Mouse (Mus musculus): ENCODE results near the gene BC028528. TPM values are rescaled to one million over a fixed set of nuclear protein-coding genes. Genes with fewer than 3 reads are reported as not detected.
"Not testable (repeated sequence)": the region's sequence is repeated elsewhere in the genome, so short reads cannot be mapped to it uniquely, and the experiment has no call there.

Gene BC028528
- polyA plus RNA-seq, 1 experiment from 2014 or later = 18.6 TPM

GRCm38 (mm10) chr3:95905146-95905939, 13.5 kb upstream of the BC028528 start:
- H3K4me2 ChIP-seq = peak overlapping the region; percentile 92
- 0 out of 2 replicates have a peak, but pooled peaks have one; percentile 27 for ATAC-seq (ENCODE audit: insufficient number of reproducible peaks, insufficient read depth, low FRiP score, low TSS enrichment, low read depth)
- H3K9ac ChIP-seq = peak overlapping the region; percentile 67
- peaks cover 43% of the 10 kb centered on the region for H3K4me1 ChIP-seq
- peak overlapping the region; percentile 45 for H3K4me3 ChIP-seq
- H3K27ac ChIP-seq = peak overlapping the region; percentile 24; the same call in 1 of the 2 replicates
- H3K9me3 ChIP-seq = no peaks in the 10 kb centered on the region
- no peaks in the 10 kb centered on the region for H3K36me3 ChIP-seq
- WGBS = under 1% methylated on average over 18 of the region's 18 CpGs
- H3K27me3 ChIP-seq = peaks cover 9% of the 10 kb centered on the region; the same call in 1 of the 2 replicates

DNA sequence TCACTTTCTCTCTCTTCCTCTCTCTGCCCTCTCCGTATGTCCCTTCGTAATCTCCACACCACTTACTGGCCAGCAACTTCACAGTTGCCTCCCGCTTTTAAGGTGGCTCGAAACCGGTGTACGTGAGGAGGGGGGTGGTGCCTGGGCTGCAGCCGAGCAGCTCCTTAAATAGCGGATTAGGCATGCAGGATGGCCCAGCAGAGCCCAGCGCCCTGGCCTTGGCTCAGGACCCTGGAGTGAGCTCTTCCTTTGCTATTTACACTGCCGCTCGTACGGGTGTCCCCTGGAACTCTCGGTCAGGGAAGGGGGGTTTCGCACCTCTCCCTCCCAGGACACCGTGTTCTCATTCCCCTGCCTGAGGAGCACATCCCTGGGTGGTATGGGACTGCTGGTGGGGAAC, 12.8 kb upstream of the BC028528 start, which contains the start of gene Car14:
Gene Car14, minus strand, starts transcription at position 124 of the 400 bp plus-strand sequence.
- H3K9me3 ChIP-seq = no peaks in the 10 kb centered on the region
- H3K27ac ChIP-seq = peak within 1 kb of the TSS; percentile 24
- H3K4me3 ChIP-seq = peak within 1 kb of the TSS; percentile 45
- H3K4me2 ChIP-seq = peak within 1 kb of the TSS; percentile 92
- peaks cover 9% of the 10 kb centered on the region; the same call in 1 of the 2 replicates for H3K27me3 ChIP-seq
- H3K4me1 ChIP-seq = peaks cover 43% of the 10 kb centered on the region
- 0% methylated on average over 15 of the region's 15 CpGs for WGBS
- no peak for ATAC-seq (ENCODE audit: insufficient number of reproducible peaks, insufficient read depth, low FRiP score, low TSS enrichment, low read depth)
- H3K36me3 ChIP-seq = no peaks in the 10 kb centered on the region
- peak within 1 kb of the TSS; percentile 67 for H3K9ac ChIP-seq

DNA sequence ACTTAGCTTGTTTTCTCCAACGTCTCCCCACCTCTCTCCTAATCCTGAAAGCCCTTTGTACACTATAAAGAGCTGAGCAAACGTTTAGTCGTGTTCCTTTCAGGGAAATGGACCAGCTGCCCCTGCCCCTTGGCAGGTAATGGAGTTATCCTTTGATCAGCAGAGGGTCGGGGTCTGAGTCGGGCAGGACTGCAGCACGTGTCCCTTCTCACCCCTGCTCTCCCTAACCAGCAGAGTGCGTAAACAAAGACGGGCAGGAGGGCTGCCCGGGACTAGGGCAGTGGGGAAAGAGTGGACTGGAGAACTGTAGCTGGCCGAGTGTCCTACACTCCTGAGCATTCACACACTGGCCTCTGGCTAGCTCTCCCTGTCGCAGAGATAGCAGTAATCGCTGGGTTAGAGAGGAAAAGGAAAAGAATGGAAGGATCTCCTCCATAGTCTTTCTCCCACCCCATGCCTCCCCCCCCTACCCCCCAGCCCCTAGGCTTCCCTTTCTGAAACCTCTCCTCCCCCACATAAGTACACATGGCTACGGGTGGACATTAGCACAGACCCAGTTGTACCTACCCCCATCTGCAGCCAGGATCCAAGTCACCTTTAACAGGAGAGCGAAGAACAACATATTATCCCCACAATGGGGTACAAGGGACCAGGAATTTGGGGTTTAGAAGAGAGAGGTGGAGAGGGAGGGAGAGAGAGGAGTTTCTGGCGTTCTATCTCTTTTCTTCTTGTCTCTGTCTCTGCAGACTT, 12.1 kb upstream of the BC028528 start:
- no peak for ATAC-seq (ENCODE audit: insufficient number of reproducible peaks, insufficient read depth, low FRiP score, low TSS enrichment, low read depth)
- Histone ChIP-seq H3K9me3 (no peaks in the 10 kb centered on the region), H3K27ac (peak overlapping the region; percentile 24), H3K27me3 (peaks cover 9% of the 10 kb centered on the region; the same call in 1 of the 2 replicates), H3K4me1 (peaks cover 43% of the 10 kb centered on the region), H3K36me3 (no peaks in the 10 kb centered on the region), H3K9ac (peak overlapping the region; percentile 67), H3K4me3 (peak overlapping the region; percentile 45), H3K4me2 (peak overlapping the region; percentile 92)
- 4% methylated on average over 15 of the region's 15 CpGs for WGBS

DNA sequence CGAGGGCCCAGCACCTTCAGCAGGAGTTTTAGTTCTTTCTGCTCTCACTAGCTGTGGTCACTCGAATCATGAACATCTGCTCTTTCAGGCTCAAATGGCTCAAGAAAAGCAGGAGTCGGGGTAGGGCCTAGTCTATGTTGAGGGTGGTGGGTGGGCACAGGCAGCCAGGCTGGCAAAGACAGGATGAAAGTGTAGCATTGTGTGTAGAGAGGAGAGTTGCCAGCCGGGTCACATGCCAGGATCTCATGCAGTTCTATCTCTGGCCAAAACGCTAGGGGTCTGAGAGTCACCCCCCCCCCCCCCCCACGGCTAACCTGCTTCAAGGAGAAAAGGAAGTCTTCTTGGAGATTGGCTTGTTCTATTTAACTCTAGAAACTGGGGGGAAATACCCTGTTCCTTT, 10.8 kb upstream of the BC028528 start:
- Histone ChIP-seq H3K9ac (no peak overlapping the region), H3K36me3 (peaks cover 4% of the 10 kb centered on the region; the same call in 1 of the 2 replicates), H3K4me2 (peak overlapping the region; percentile 92), H3K4me1 (peaks cover 43% of the 10 kb centered on the region), H3K27me3 (peaks cover 9% of the 10 kb centered on the region; the same call in 1 of the 2 replicates), H3K27ac (no peak overlapping the region), H3K9me3 (no peaks in the 10 kb centered on the region), H3K4me3 (no peak overlapping the region)
- ATAC-seq (ENCODE audit: insufficient number of reproducible peaks, insufficient read depth, low FRiP score, low TSS enrichment, low read depth) = no peak
- WGBS = 38% methylated on average over 6 of the region's 6 CpGs

DNA sequence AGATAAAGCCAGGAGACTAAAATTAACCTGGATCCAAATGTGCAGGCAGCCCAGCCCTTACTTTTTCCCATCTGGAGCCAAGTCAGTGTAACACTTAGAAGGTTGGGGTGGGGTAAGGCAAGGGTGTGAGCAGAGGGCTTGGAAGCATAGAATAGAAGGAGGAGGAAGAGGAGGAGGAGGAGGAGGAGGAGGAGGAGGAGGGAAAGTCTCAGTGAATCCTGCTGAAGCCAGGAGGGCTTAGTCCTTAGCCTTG, 10.5 kb upstream of the BC028528 start:
- ATAC-seq (ENCODE audit: insufficient number of reproducible peaks, insufficient read depth, low FRiP score, low TSS enrichment, low read depth) = no peak
- H3K27ac ChIP-seq = no peak overlapping the region
- H3K4me3 ChIP-seq = no peak overlapping the region
- peaks cover 9% of the 10 kb centered on the region; the same call in 1 of the 2 replicates for H3K27me3 ChIP-seq
- H3K36me3 ChIP-seq = peaks cover 4% of the 10 kb centered on the region; the same call in 1 of the 2 replicates
- peak overlapping the region; percentile 92; the same call in 1 of the 2 replicates for H3K4me2 ChIP-seq
- H3K9me3 ChIP-seq = no peaks in the 10 kb centered on the region
- peaks cover 42% of the 10 kb centered on the region for H3K4me1 ChIP-seq
- 0 out of 2 replicates have a peak overlapping the region, but pooled peaks have one; percentile 33 for H3K9ac ChIP-seq

- H3K27me3 ChIP-seq = peaks cover 9% of the 10 kb centered on the region; the same call in 1 of the 2 replicates
- peaks cover 4% of the 10 kb centered on the region; the same call in 1 of the 2 replicates for H3K36me3 ChIP-seq
- H3K4me1 ChIP-seq = peaks cover 38% of the 10 kb centered on the region
- H3K4me2 ChIP-seq = 0 out of 2 replicates have a peak overlapping the region, but pooled peaks have one; percentile 18
- WGBS = 56% methylated on average over 9 of the region's 9 CpGs
- peak overlapping the region; percentile 33; the same call in 1 of the 2 replicates for H3K9ac ChIP-seq
- H3K27ac ChIP-seq = no peak overlapping the region
- H3K4me3 ChIP-seq = no peak overlapping the region
- H3K9me3 ChIP-seq = no peaks in the 10 kb centered on the region
- no peak for ATAC-seq (ENCODE audit: insufficient number of reproducible peaks, insufficient read depth, low FRiP score, low TSS enrichment, low read depth)
Observed at GRCm38 (mm10) chr3:95901616-95902372, 10.0 kb upstream of the BC028528 start.

DNA sequence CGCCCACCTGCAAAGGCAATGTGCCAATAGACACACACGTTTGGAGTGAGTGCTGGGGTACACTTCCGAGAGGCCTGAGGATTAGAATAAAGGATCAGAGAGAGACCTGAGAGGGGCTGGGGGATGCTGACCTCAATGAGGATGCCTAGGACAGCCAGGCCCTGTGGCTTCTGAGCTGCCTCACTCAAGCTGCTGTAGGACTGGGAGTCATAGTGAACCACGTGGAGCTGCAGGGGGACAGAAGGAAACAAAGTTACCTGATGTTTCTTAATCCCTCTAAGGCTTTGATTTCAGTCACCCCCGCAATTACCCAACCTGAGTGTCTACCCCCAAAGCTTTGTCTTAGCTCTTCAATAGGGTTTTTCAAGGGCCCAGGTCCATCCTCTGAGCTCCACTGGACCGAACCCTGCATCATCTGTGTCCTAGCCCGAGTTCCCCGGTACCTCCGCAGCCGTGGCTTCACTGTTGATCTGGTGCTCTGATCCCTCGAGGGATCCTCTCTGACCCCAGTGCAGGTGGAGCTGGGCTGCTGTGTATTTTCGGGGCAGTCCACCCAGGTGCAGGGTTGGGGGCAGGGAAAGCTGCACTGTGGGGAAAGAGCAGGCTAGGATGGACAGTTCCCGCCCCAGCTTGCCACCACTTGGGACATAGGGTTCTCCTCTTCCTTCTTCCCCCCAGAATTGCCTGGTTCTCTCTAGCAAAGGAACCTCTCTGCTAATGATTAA, 8.2 kb upstream of the BC028528 start:
- Histone ChIP-seq H3K4me2 (no peak overlapping the region), H3K27me3 (peaks cover 9% of the 10 kb centered on the region; the same call in 1 of the 2 replicates), H3K4me1 (peaks cover 26% of the 10 kb centered on the region), H3K36me3 (peaks cover 4% of the 10 kb centered on the region; the same call in 1 of the 2 replicates), H3K9ac (no peak overlapping the region), H3K27ac (no peak overlapping the region), H3K9me3 (no peaks in the 10 kb centered on the region), H3K4me3 (no peak overlapping the region)
- WGBS = 67% methylated on average over 13 of the region's 13 CpGs
- no peak for ATAC-seq (ENCODE audit: insufficient number of reproducible peaks, insufficient read depth, low FRiP score, low TSS enrichment, low read depth)

GRCm38 (mm10) chr3:95895501-95895900, 3.7 kb upstream of the BC028528 start:
- not testable (repeated sequence) for H3K4me3 ChIP-seq; H3K27me3 ChIP-seq; ATAC-seq (ENCODE audit: insufficient number of reproducible peaks, insufficient read depth, low FRiP score, low TSS enrichment, low read depth); H3K36me3 ChIP-seq; H3K27ac ChIP-seq; H3K9me3 ChIP-seq
- 0 out of 2 replicates have a peak overlapping the region, but pooled peaks have one; percentile 36 for H3K9ac ChIP-seq
- WGBS = 86% methylated on average over 7 of the region's 7 CpGs
- peaks cover 31% of the 10 kb centered on the region for H3K4me1 ChIP-seq
- H3K4me2 ChIP-seq = peak overlapping the region; percentile 83; the same call in 1 of the 2 replicates

DNA sequence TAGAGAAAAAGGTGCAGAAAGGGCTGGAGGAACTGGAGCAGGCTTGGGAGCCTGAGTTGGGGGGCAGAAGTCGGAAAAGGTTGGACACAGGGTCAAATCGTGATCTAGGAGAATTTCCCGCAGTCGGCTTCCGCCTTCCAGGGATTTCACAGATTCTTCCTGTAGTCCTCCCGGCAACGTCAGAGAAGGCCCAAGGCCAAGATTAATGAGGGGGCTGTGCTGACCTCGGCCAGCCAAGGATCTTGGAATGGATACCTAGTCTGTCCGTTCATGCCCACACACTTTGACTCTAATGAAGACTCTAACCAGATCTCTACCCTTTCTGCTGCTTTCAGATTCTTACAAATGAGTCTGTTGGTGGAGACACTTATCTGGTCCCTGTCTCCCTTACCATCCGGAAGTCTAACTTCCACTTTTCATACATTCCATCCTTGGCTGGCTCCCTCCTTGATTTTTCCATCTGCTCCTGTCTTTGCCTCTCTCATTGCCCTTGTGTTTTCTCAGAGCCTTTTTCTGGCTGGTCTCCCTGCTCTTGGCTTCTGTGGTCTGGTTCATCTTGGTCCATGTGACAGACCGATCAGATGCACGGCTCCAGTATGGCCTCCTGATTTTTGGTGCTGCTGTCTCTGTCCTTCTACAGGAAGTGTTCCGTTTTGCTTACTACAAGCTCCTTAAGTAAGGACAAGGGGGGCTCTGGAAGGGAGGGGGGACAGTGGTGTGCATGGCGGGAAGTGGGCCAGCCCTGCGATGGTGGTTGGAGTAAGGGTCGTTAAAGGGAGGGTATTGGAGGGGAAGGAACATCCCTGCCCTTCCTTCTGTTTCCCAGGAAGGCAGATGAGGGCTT, 2.7 kb upstream of the BC028528 start:
- WGBS = 10% methylated on average over 16 of the region's 16 CpGs
- no peaks in the 10 kb centered on the region for H3K27me3 ChIP-seq
- peak overlapping the region; percentile 74 for H3K4me3 ChIP-seq
- no peak for ATAC-seq (ENCODE audit: insufficient number of reproducible peaks, insufficient read depth, low FRiP score, low TSS enrichment, low read depth)
- peaks cover 4% of the 10 kb centered on the region; the same call in 1 of the 2 replicates for H3K36me3 ChIP-seq
- H3K9ac ChIP-seq = peak overlapping the region; percentile 83
- H3K27ac ChIP-seq = peak overlapping the region; percentile 68
- H3K9me3 ChIP-seq = no peaks in the 10 kb centered on the region
- H3K4me2 ChIP-seq = peak overlapping the region; percentile 83
- H3K4me1 ChIP-seq = peaks cover 31% of the 10 kb centered on the region

Data from embryonic facial prominence, embryonic 13.5 days (tissue).